Mouse (Mus musculus): ENCODE data around the gene Sacm1l. TPM values are rescaled to one million over a fixed set of nuclear protein-coding genes. Genes with fewer than 3 reads are reported as not detected.
A peak's percentile ranks its signal among the peaks of the same experiment; 100 is the strongest.

The Sacm1l gene
- polyA plus RNA-seq, 2 experiments = 9.9 to 25.8 TPM

GRCm38 (mm10) chr9:123554599-123554998 is 25.0 kb downstream of the Sacm1l start:
- TF ChIP-seq EP300 (IDR thresholded peaks at IDR 0.05; ENCODE audit: low read depth) = no peak
- TF ChIP-seq CTCF (IDR thresholded peaks at IDR 0.05; ENCODE audit: low read depth) = no peak
- no peak overlapping the region for H3K4me2 ChIP-seq (ENCODE audit: low read depth)
- H3K36me3 ChIP-seq (replicated peaks; ENCODE audit: control insufficient read depth, insufficient read depth, low read depth) = peaks cover 9% of the 10 kb centered on the region
- DNase-seq (ENCODE audit: low read depth in 3 of 3, low spot score in 3 of 3) (no peak), ATAC-seq (ENCODE audit: insufficient read depth) (no peak)
- no peak overlapping the region for H3K27ac ChIP-seq
- no peaks in the 10 kb centered on the region for H3K4me1 ChIP-seq (replicated peaks; ENCODE audit: control insufficient read depth in 2 of 2, insufficient read depth in 2 of 2, low read length in 1 of 2)
- 84% methylated on average over 3 of the region's 3 CpGs for WGBS (ENCODE audit: insufficient replicate concordance)
- no peak overlapping the region for H3K9ac ChIP-seq (replicated peaks)
- H3K9me3 ChIP-seq (ENCODE audit: control insufficient read depth, low read length) = no peaks in the 10 kb centered on the region
- no peaks in the 10 kb centered on the region for H3K27me3 ChIP-seq (ENCODE audit: control insufficient read depth, insufficient read depth, low read length)
- H3K4me3 ChIP-seq (ENCODE audit: insufficient read depth in 1 of 2, low read depth in 2 of 2, low read length in 2 of 2) = no peak overlapping the region

GRCm38 (mm10) chr9:123577360-123578192 is 48.0 kb downstream of the Sacm1l start:
- Histone ChIP-seq H3K27me3 (ENCODE audit: control insufficient read depth, insufficient read depth, low read length) (no peaks in the 10 kb centered on the region), H3K27ac (no peak overlapping the region), H3K36me3 (replicated peaks; ENCODE audit: control insufficient read depth, insufficient read depth, low read depth) (peaks cover 15% of the 10 kb centered on the region), H3K4me3 (ENCODE audit: insufficient read depth in 1 of 2, low read depth in 2 of 2, low read length in 2 of 2) (no peak overlapping the region), H3K4me1 (replicated peaks; ENCODE audit: control insufficient read depth in 2 of 2, insufficient read depth in 2 of 2, low read length in 1 of 2) (no peaks in the 10 kb centered on the region), H3K4me2 (ENCODE audit: low read depth) (no peak overlapping the region), H3K9ac (replicated peaks) (no peak overlapping the region), H3K9me3 (ENCODE audit: control insufficient read depth, low read length) (no peaks in the 10 kb centered on the region)
- no peak for ATAC-seq (ENCODE audit: insufficient read depth)
- DNase-seq (ENCODE audit: low read depth in 3 of 3, low spot score in 3 of 3) = no peak
- TF ChIP-seq CTCF (IDR thresholded peaks at IDR 0.05; ENCODE audit: low read depth) (no peak), EP300 (IDR thresholded peaks at IDR 0.05; ENCODE audit: low read depth) (no peak)
- 57% methylated on average over 10 of the region's 10 CpGs for WGBS (ENCODE audit: insufficient replicate concordance)

GRCm38 (mm10) chr9:123589240-123589910 is 59.8 kb downstream of the Sacm1l start:
- Histone ChIP-seq H3K27ac (no peak overlapping the region), H3K4me1 (replicated peaks; ENCODE audit: control insufficient read depth in 2 of 2, insufficient read depth in 2 of 2, low read length in 1 of 2) (peaks cover 0 to 4% of the 10 kb centered on the region in 2 experiments; a peak in 2 of 4 replicates), H3K9me3 (ENCODE audit: control insufficient read depth, low read length) (no peaks in the 10 kb centered on the region), H3K36me3 (replicated peaks; ENCODE audit: control insufficient read depth, insufficient read depth, low read depth) (peaks cover 9% of the 10 kb centered on the region), H3K4me3 (ENCODE audit: insufficient read depth in 1 of 2, low read depth in 2 of 2, low read length in 2 of 2) (no peak overlapping the region), H3K27me3 (ENCODE audit: control insufficient read depth, insufficient read depth, low read length) (no peaks in the 10 kb centered on the region), H3K9ac (replicated peaks) (no peak overlapping the region), H3K4me2 (ENCODE audit: low read depth) (no peak overlapping the region)
- WGBS (ENCODE audit: insufficient replicate concordance) = 43% methylated on average over 7 of the region's 7 CpGs
- DNase-seq (ENCODE audit: low read depth in 3 of 3, low spot score in 3 of 3) (peak in 1 of 3 experiments; percentile 4), ATAC-seq (ENCODE audit: insufficient read depth) (peak; percentile 81; the same call in 1 of the 2 replicates)
- TF ChIP-seq EP300 (IDR thresholded peaks at IDR 0.05; ENCODE audit: low read depth) (no peak), CTCF (IDR thresholded peaks at IDR 0.05; ENCODE audit: low read depth) (no peak)

- Histone ChIP-seq H3K36me3 (replicated peaks; ENCODE audit: control insufficient read depth, insufficient read depth, low read depth) (peaks cover 4% of the 10 kb centered on the region; the same call in 1 of the 2 replicates), H3K4me1 (replicated peaks; ENCODE audit: control insufficient read depth in 2 of 2, insufficient read depth in 2 of 2, low read length in 1 of 2) (no peaks in the 10 kb centered on the region), H3K27ac (no peak overlapping the region), H3K27me3 (ENCODE audit: control insufficient read depth, insufficient read depth, low read length) (no peaks in the 10 kb centered on the region), H3K9me3 (ENCODE audit: control insufficient read depth, low read length) (no peaks in the 10 kb centered on the region), H3K4me3 (ENCODE audit: insufficient read depth in 1 of 2, low read depth in 2 of 2, low read length in 2 of 2) (no peak overlapping the region), H3K9ac (replicated peaks) (no peak overlapping the region), H3K4me2 (ENCODE audit: low read depth) (no peak overlapping the region)
- TF ChIP-seq EP300 (IDR thresholded peaks at IDR 0.05; ENCODE audit: low read depth) (no peak), CTCF (IDR thresholded peaks at IDR 0.05; ENCODE audit: low read depth) (no peak)
- WGBS (ENCODE audit: insufficient replicate concordance) = 62% methylated on average over 4 of the region's 4 CpGs
- ATAC-seq (ENCODE audit: insufficient read depth) (no peak), DNase-seq (ENCODE audit: low read depth in 3 of 3, low spot score in 3 of 3) (no peak)
Observed at GRCm38 (mm10) chr9:123595194-123595593, 65.6 kb downstream of the Sacm1l start.

- DNase-seq (ENCODE audit: low read depth in 3 of 3, low spot score in 3 of 3) = no peak
- ATAC-seq (ENCODE audit: insufficient read depth) = no peak
- no peaks in the 10 kb centered on the region; the same call in 1 of the 2 replicates for H3K36me3 ChIP-seq (replicated peaks; ENCODE audit: control insufficient read depth, insufficient read depth, low read depth)
- no peak for TF ChIP-seq CTCF (IDR thresholded peaks at IDR 0.05; ENCODE audit: low read depth)
- TF ChIP-seq EP300 (IDR thresholded peaks at IDR 0.05; ENCODE audit: low read depth) = no peak
- no peak overlapping the region for H3K4me2 ChIP-seq (ENCODE audit: low read depth)
- H3K4me1 ChIP-seq (replicated peaks; ENCODE audit: control insufficient read depth in 2 of 2, insufficient read depth in 2 of 2, low read length in 1 of 2) = no peaks in the 10 kb centered on the region
- H3K4me3 ChIP-seq (ENCODE audit: insufficient read depth in 1 of 2, low read depth in 2 of 2, low read length in 2 of 2) = no peak overlapping the region
- H3K27me3 ChIP-seq (ENCODE audit: control insufficient read depth, insufficient read depth, low read length) = no peaks in the 10 kb centered on the region
- WGBS (ENCODE audit: insufficient replicate concordance) = 62% methylated on average over 2 of the region's 2 CpGs
- H3K9me3 ChIP-seq (ENCODE audit: control insufficient read depth, low read length) = no peaks in the 10 kb centered on the region
- no peak overlapping the region for H3K27ac ChIP-seq
- H3K9ac ChIP-seq (replicated peaks) = no peak overlapping the region
Observed at GRCm38 (mm10) chr9:123596910-123597309, 67.4 kb downstream of the Sacm1l start.
